Mouse (Mus musculus): ENCODE data around the gene Trappc6a. TPM values are rescaled to one million over a fixed set of nuclear protein-coding genes. Genes with fewer than 3 reads are reported as not detected.

Gene Trappc6a
- polyA plus RNA-seq (2015; fragmentation: Nextera tagmentation; extraction: Ambion mirVana) = 60.2 and 64.1 TPM in 2 replicates

GRCm38 (mm10) chr7:19508150-19508923 lies at the start of gene Trappc6a, which contains the start of gene Bloc1s3:
Trappc6a (plus strand) TSS chr7:19508395.
Bloc1s3 (minus strand) TSS chr7:19508367.
- peak within 1 kb of the TSS; percentile 89 for H3K9ac ChIP-seq
- no peaks in the 10 kb centered on the region for H3K27me3 ChIP-seq
- H3K9me3 ChIP-seq = no peaks in the 10 kb centered on the region
- H3K4me1 ChIP-seq = peaks cover 22% of the 10 kb centered on the region
- peak within 1 kb of the TSS; percentile 75 for H3K27ac ChIP-seq
- under 1% methylated on average over 56 of the region's 56 CpGs for WGBS
- peak within 1 kb of the TSS; percentile 96 for H3K4me2 ChIP-seq
- no peaks in the 10 kb centered on the region; the same call in 1 of the 2 replicates for H3K36me3 ChIP-seq
- ATAC-seq (ENCODE audit: insufficient number of reproducible peaks, insufficient read depth, low FRiP score, low TSS enrichment, low read depth) = peak; percentile 90
- peak within 1 kb of the TSS; percentile 79 for H3K4me3 ChIP-seq

- Histone ChIP-seq H3K4me3 (peak within 1 kb of the TSS; percentile 87), H3K4me1 (peaks cover 31% of the 10 kb centered on the region), H3K4me2 (peak within 1 kb of the TSS; percentile 97), H3K9ac (peak within 1 kb of the TSS; percentile 93), H3K27ac (peak within 1 kb of the TSS; percentile 84), H3K36me3 (peaks cover 22% of the 10 kb centered on the region), H3K27me3 (no peaks in the 10 kb centered on the region), H3K9me3 (no peaks in the 10 kb centered on the region)
- ATAC-seq (ENCODE audit: insufficient number of reproducible peaks, insufficient read depth, low FRiP score, low TSS enrichment, low read depth) = peak; percentile 83
- under 1% methylated on average over 26 of the region's 42 CpGs for WGBS
Observed at GRCm38 (mm10) chr7:19458591-19459111, 49.5 kb upstream of the Trappc6a start, which contains the start of gene Mark4. Mark4 (minus strand) TSS chr7:19458821.

GRCm38 (mm10) chr7:19459144-19459870 lies 48.9 kb upstream of the Trappc6a start:
- WGBS = 12% methylated on average over 6 of the region's 6 CpGs
- Histone ChIP-seq H3K36me3 (peaks cover 18% of the 10 kb centered on the region), H3K27me3 (no peaks in the 10 kb centered on the region), H3K4me2 (peak overlapping the region; percentile 97), H3K9me3 (no peaks in the 10 kb centered on the region), H3K9ac (peak overlapping the region; percentile 93), H3K27ac (peak overlapping the region; percentile 84), H3K4me1 (peaks cover 34% of the 10 kb centered on the region), H3K4me3 (peak overlapping the region; percentile 87)
- no peak for ATAC-seq (ENCODE audit: insufficient number of reproducible peaks, insufficient read depth, low FRiP score, low TSS enrichment, low read depth)

GRCm38 (mm10) chr7:19460500-19460899 lies 47.7 kb upstream of the Trappc6a start:
- peaks cover 7% of the 10 kb centered on the region for H3K36me3 ChIP-seq
- no peak overlapping the region for H3K27ac ChIP-seq
- no peak overlapping the region for H3K9ac ChIP-seq
- H3K4me1 ChIP-seq = peaks cover 46% of the 10 kb centered on the region
- no peak overlapping the region for H3K4me2 ChIP-seq
- no peaks in the 10 kb centered on the region for H3K9me3 ChIP-seq
- ATAC-seq (ENCODE audit: insufficient number of reproducible peaks, insufficient read depth, low FRiP score, low TSS enrichment, low read depth) = no peak
- H3K27me3 ChIP-seq = no peaks in the 10 kb centered on the region
- no peak overlapping the region for H3K4me3 ChIP-seq
- 70% methylated on average over 1 of the region's 1 CpGs for WGBS

- ATAC-seq (ENCODE audit: insufficient number of reproducible peaks, insufficient read depth, low FRiP score, low TSS enrichment, low read depth) = no peak
- H3K27ac ChIP-seq = no peak overlapping the region
- H3K4me2 ChIP-seq = peak overlapping the region; percentile 27; the same call in 1 of the 2 replicates
- H3K9ac ChIP-seq = no peak overlapping the region
- H3K36me3 ChIP-seq = no peaks in the 10 kb centered on the region; the same call in 1 of the 2 replicates
- no peaks in the 10 kb centered on the region; the same call in 1 of the 2 replicates for H3K27me3 ChIP-seq
- H3K9me3 ChIP-seq = no peaks in the 10 kb centered on the region
- peaks cover 39% of the 10 kb centered on the region for H3K4me1 ChIP-seq
- no peak overlapping the region for H3K4me3 ChIP-seq
- WGBS = 9% methylated on average over 6 of the region's 6 CpGs
Observed at GRCm38 (mm10) chr7:19461488-19461887, 46.7 kb upstream of the Trappc6a start.

- ATAC-seq (ENCODE audit: insufficient number of reproducible peaks, insufficient read depth, low FRiP score, low TSS enrichment, low read depth) = no peak
- Histone ChIP-seq H3K9me3 (no peaks in the 10 kb centered on the region), H3K4me3 (no peak overlapping the region), H3K27me3 (peaks cover 8% of the 10 kb centered on the region), H3K9ac (no peak overlapping the region), H3K27ac (no peak overlapping the region), H3K36me3 (no peaks in the 10 kb centered on the region), H3K4me1 (peaks cover 30% of the 10 kb centered on the region), H3K4me2 (no peak overlapping the region)
- WGBS = 56% methylated on average over 4 of the region's 4 CpGs
Observed at GRCm38 (mm10) chr7:19462443-19462842, 45.8 kb upstream of the Trappc6a start.

GRCm38 (mm10) chr7:19462884-19463381 lies 45.3 kb upstream of the Trappc6a start, which contains the start of gene Exoc3l2:
Exoc3l2 (plus strand) TSS chr7:19463331.
- WGBS = 39% methylated on average over 6 of the region's 6 CpGs
- Histone ChIP-seq H3K9me3 (no peaks in the 10 kb centered on the region), H3K4me3 (no peak within 1 kb of the TSS), H3K4me2 (0 out of 2 replicates have a peak within 1 kb of the TSS, but pooled peaks have one; percentile 53), H3K36me3 (no peaks in the 10 kb centered on the region), H3K9ac (peak within 1 kb of the TSS; percentile 32; the same call in 1 of the 2 replicates), H3K4me1 (peaks cover 27% of the 10 kb centered on the region), H3K27me3 (peaks cover 13% of the 10 kb centered on the region), H3K27ac (peak within 1 kb of the TSS; percentile 82; the same call in 1 of the 2 replicates)
- ATAC-seq (ENCODE audit: insufficient number of reproducible peaks, insufficient read depth, low FRiP score, low TSS enrichment, low read depth) = no peak

- Histone ChIP-seq H3K4me2 (peak overlapping the region; percentile 53), H3K4me3 (peak overlapping the region; percentile 24), H3K27ac (peak overlapping the region; percentile 82), H3K4me1 (peaks cover 26% of the 10 kb centered on the region), H3K9ac (peak overlapping the region; percentile 61), H3K9me3 (no peaks in the 10 kb centered on the region), H3K36me3 (no peaks in the 10 kb centered on the region), H3K27me3 (peaks cover 28% of the 10 kb centered on the region)
- WGBS = 4% methylated on average over 22 of the region's 22 CpGs
- peak; percentile 67 for ATAC-seq (ENCODE audit: insufficient number of reproducible peaks, insufficient read depth, low FRiP score, low TSS enrichment, low read depth)
Observed at GRCm38 (mm10) chr7:19464367-19465307, 43.6 kb upstream of the Trappc6a start.

GRCm38 (mm10) chr7:19466602-19467145 lies 41.5 kb upstream of the Trappc6a start:
- WGBS = 56% methylated on average over 5 of the region's 5 CpGs
- Histone ChIP-seq H3K27ac (no peak overlapping the region), H3K9ac (no peak overlapping the region), H3K4me1 (peaks cover 25% of the 10 kb centered on the region), H3K4me2 (no peak overlapping the region), H3K4me3 (no peak overlapping the region), H3K9me3 (no peaks in the 10 kb centered on the region), H3K27me3 (peaks cover 47% of the 10 kb centered on the region), H3K36me3 (no peaks in the 10 kb centered on the region)
- ATAC-seq (ENCODE audit: insufficient number of reproducible peaks, insufficient read depth, low FRiP score, low TSS enrichment, low read depth) = no peak

GRCm38 (mm10) chr7:19467638-19468037 lies 40.6 kb upstream of the Trappc6a start:
- Histone ChIP-seq H3K9ac (no peak overlapping the region), H3K4me1 (peaks cover 25% of the 10 kb centered on the region), H3K9me3 (no peaks in the 10 kb centered on the region), H3K27me3 (peaks cover 57% of the 10 kb centered on the region), H3K27ac (no peak overlapping the region), H3K36me3 (no peaks in the 10 kb centered on the region), H3K4me2 (no peak overlapping the region), H3K4me3 (no peak overlapping the region)
- no peak for ATAC-seq (ENCODE audit: insufficient number of reproducible peaks, insufficient read depth, low FRiP score, low TSS enrichment, low read depth)
- WGBS = 36% methylated on average over 6 of the region's 6 CpGs
